Mouse (Mus musculus) stomach, embryonic 15.5 days (tissue): ENCODE results near the gene Tgfb1i1. TPM values are rescaled to one million over a fixed set of nuclear protein-coding genes. Genes with fewer than 3 reads are reported as not detected.

Source experiments
- ATAC-seq: fragments of 200-750 bp; cut with Nextera tagmentation; 2 replicates; pipeline ENCODE4 v1.8.0; 2017; ENCODE audit warnings: low read depth, moderate number of reproducible peaks, moderate TSS enrichment; ENCODE audit not compliant: insufficient read depth, low FRiP score
- H3K27ac ChIP-seq: fragments of 300-500 bp; sonication (generic); 2 replicates; pipeline ENCODE4 v1.5.1; 2015; ENCODE audit warnings: mild to moderate bottlenecking, inconsistent platforms
- H3K27me3 ChIP-seq: fragments of 300-500 bp; sonication (generic); replicated peaks from 2 replicates; pipeline ENCODE4 v1.6.1; 2015; ENCODE audit warnings: inconsistent platforms
- H3K36me3 ChIP-seq: fragments of 300-500 bp; sonication (generic); 2 replicates; pipeline ENCODE4 v1.6.1; 2015; ENCODE audit warnings: inconsistent platforms
- H3K4me1 ChIP-seq: fragments of 300-500 bp; sonication (generic); 2 replicates; pipeline ENCODE4 v1.6.1; 2015; ENCODE audit warnings: inconsistent platforms
- H3K4me2 ChIP-seq: fragments of 300-500 bp; sonication (generic); 2 replicates; pipeline ENCODE4 v1.6.1; 2015; ENCODE audit warnings: mild to moderate bottlenecking, inconsistent platforms
- H3K4me3 ChIP-seq: fragments of 300-500 bp; sonication (generic); replicated peaks from 2 replicates; pipeline ENCODE4 v1.5.1; 2015; ENCODE audit warnings: inconsistent platforms
- H3K9ac ChIP-seq: fragments of 300-500 bp; sonication (generic); 2 replicates; pipeline ENCODE4 v1.6.1; 2015; ENCODE audit warnings: inconsistent platforms
- H3K9me3 ChIP-seq: fragments of 300-500 bp; sonication (generic); 2 replicates; pipeline ENCODE4 v1.6.1; 2016; ENCODE audit warnings: inconsistent platforms
- WGBS: fragments of 180-500 bp; shearing (Covaris S2); methylation state at CpG from one replicate; pipeline ENCODE4 v1.1.7; 2015; 5-methylcytosine and 5-hydroxymethylcytosine counted together
- polyA plus RNA-seq: library from polyadenylated mRNA; unstranded; fragments of >200 nt; fragmentation: Nextera tagmentation; extraction: Ambion mirVana; gene quantifications from 2 replicates; pipeline ENCODE4 v1.2.1, GENCODE M21; 2015

Tgfb1i1 gene
- polyA plus RNA-seq, 1 experiment from 2014 or later = 184 TPM

DNA sequence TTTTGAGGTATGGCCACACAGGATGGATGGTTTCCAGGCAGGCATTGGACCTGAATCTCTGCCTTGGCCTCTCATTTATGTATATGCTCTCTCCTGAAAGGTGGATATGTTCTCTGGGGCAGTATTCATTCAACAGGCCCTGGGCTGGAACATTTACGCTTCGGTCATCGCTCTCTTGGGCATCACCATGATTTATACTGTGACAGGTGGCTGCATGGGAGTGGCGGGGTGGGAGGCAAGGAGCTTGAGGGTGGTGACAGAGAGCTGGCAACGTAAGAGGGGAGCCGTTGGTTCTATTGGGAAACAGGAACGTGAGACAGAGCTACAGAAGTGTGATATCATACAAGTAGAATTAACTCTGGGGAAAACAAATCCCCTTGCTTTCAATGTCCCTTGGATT is 21.2 kb downstream of the Tgfb1i1 start:
- WGBS = 83% methylated on average over 7 of the region's 7 CpGs
- Histone ChIP-seq H3K27me3 (no peaks in the 10 kb centered on the region), H3K9me3 (no peaks in the 10 kb centered on the region), H3K4me3 (no peak overlapping the region), H3K36me3 (no peaks in the 10 kb centered on the region; the same call in 1 of the 2 replicates), H3K4me2 (no peak overlapping the region), H3K4me1 (peaks cover 9% of the 10 kb centered on the region; the same call in 1 of the 2 replicates), H3K27ac (no peak overlapping the region), H3K9ac (no peak overlapping the region)
- no peak for ATAC-seq

DNA sequence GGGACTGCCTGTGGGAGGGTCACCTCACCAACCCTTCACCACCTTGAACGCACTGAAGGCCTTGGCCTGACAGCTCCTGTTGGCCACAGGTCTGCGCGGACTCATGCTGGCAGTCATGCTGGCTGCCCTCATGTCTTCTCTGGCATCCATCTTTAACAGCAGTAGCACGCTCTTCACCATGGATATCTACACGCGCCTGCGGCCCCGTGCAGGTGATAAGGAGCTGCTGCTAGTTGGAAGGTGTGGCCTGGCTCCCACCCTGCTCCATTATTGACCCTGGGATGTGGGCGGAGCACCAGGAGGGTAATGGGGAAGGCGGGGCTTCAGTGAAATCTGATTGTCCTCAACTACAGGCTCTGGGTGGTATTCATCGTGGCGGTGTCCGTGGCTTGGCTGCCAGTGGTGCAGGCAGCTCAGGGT is 23.8 kb downstream of the Tgfb1i1 start:
- no peaks in the 10 kb centered on the region for H3K27me3 ChIP-seq
- 41% methylated on average over 13 of the region's 13 CpGs for WGBS

DNA sequence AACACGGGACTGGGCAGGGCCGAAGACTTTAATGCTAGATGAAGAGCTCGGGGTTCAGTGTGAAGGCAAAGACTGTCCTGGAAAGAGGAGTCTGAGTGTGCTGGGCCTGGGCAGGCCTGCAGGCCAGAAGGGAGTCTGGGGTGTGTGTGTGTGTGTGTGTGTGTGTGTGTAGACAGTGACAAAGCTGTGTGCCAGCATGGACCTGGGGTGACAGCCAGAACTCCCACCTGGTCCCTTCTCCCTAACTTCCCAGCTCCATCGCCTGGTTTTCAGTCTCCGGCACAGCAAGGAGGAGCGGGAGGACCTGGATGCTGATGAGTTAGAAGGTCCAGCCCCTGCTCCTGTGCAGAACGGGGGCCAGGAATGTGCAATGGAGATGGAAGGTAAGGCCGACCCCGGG is 24.9 kb downstream of the Tgfb1i1 start:
- no peaks in the 10 kb centered on the region for H3K9me3 ChIP-seq
- no peaks in the 10 kb centered on the region for H3K27me3 ChIP-seq
- no peak overlapping the region for H3K4me3 ChIP-seq
- H3K36me3 ChIP-seq = peaks cover 29% of the 10 kb centered on the region
- no peak overlapping the region for H3K27ac ChIP-seq
- WGBS = 93% methylated on average over 9 of the region's 9 CpGs
- no peak overlapping the region for H3K9ac ChIP-seq
- no peak for ATAC-seq
- no peak overlapping the region for H3K4me2 ChIP-seq
- H3K4me1 ChIP-seq = peaks cover 9% of the 10 kb centered on the region; the same call in 1 of the 2 replicates

More for the DNA sequence above, 23.8 kb downstream of the Tgfb1i1 start:
- ATAC-seq = peak; percentile 93
- H3K27ac ChIP-seq = no peak overlapping the region
- H3K4me2 ChIP-seq = no peak overlapping the region
- no peak overlapping the region for H3K9ac ChIP-seq
- peaks cover 9% of the 10 kb centered on the region; the same call in 1 of the 2 replicates for H3K4me1 ChIP-seq
- H3K4me3 ChIP-seq = no peak overlapping the region
- peaks cover 18% of the 10 kb centered on the region for H3K36me3 ChIP-seq
- no peaks in the 10 kb centered on the region for H3K9me3 ChIP-seq

DNA sequence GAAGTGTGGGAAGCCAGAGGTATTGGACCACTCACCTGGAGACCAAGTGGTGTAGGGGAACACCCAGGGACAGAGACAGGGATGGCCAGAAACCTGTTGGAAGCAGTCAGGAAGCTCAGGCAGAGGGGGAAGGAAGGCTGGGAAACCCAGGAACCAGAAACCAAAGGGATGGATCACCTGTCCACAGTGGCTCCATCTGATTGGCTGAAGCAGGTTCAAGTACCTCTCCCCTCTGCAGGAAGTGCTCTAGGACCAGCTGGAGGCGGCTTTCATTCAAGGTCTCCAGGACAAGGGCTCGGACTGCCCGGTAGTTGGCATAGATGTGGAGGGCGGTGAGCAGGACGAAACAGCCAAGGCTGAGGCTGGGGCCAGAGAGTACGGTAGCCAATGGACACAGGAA is 29.4 kb downstream of the Tgfb1i1 start:
- Histone ChIP-seq H3K4me1 (no peaks in the 10 kb centered on the region), H3K4me3 (no peak overlapping the region), H3K27me3 (no peaks in the 10 kb centered on the region), H3K9ac (no peak overlapping the region), H3K4me2 (no peak overlapping the region), H3K36me3 (peaks cover 42% of the 10 kb centered on the region), H3K27ac (no peak overlapping the region), H3K9me3 (no peaks in the 10 kb centered on the region)
- ATAC-seq = no peak
- WGBS = 97% methylated on average over 6 of the region's 6 CpGs

DNA sequence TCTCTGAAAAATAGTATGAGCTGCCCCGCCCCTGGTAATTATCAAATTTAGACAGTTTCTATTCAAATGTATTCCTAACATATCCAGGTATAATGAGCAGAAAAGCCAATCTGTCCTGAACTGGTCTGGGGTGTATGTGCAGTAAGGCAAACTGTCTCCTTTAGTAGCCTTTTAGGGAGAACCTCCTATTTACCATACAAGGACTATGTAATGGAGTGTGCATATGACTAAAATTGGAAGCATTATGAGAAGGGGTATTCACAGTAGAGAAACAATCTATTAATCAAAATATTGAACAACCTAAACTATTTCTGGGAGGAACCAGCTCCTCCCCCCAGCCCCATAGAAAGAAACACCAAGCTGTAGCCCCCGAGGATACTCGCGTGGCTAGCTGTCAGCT is 33.1 kb downstream of the Tgfb1i1 start:
- WGBS = 86% methylated on average over 4 of the region's 4 CpGs
- no peak for ATAC-seq
- no peak overlapping the region for H3K4me3 ChIP-seq

DNA sequence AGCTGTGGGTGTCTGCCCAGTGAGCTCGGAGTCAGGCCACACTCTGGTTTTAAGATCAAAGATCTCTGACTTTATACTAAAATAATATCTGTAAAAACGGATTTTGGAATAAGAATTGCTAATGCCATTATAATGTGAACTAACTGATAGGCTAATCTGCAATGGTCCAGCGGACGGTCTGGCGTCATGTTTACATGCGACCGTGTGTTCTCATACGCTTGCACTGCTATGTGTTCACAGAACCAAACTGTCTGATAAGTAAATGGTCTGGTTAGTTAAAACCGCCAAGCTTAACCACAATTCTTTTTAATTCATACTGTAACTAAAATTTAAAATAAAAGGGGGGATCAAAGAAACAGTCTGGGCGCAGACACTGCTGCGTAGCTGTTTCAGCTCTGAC is 35.2 kb downstream of the Tgfb1i1 start:
- Histone ChIP-seq H3K4me1 (no peaks in the 10 kb centered on the region), H3K27ac (no peak overlapping the region), H3K9ac (no peak overlapping the region), H3K4me2 (no peak overlapping the region), H3K27me3 (no peaks in the 10 kb centered on the region), H3K36me3 (peaks cover 15% of the 10 kb centered on the region; the same call in 1 of the 2 replicates), H3K9me3 (no peaks in the 10 kb centered on the region), H3K4me3 (no peak overlapping the region)
- ATAC-seq = no peak
- WGBS = 85% methylated on average over 11 of the region's 11 CpGs

More for the DNA sequence above, 33.1 kb downstream of the Tgfb1i1 start:
- no peaks in the 10 kb centered on the region for H3K4me1 ChIP-seq
- H3K36me3 ChIP-seq = peaks cover 34% of the 10 kb centered on the region
- no peak overlapping the region for H3K4me2 ChIP-seq
- peak overlapping the region; percentile 40; the same call in 1 of the 2 replicates for H3K27ac ChIP-seq
- no peaks in the 10 kb centered on the region for H3K9me3 ChIP-seq
- no peaks in the 10 kb centered on the region for H3K27me3 ChIP-seq
- H3K9ac ChIP-seq = no peak overlapping the region

DNA sequence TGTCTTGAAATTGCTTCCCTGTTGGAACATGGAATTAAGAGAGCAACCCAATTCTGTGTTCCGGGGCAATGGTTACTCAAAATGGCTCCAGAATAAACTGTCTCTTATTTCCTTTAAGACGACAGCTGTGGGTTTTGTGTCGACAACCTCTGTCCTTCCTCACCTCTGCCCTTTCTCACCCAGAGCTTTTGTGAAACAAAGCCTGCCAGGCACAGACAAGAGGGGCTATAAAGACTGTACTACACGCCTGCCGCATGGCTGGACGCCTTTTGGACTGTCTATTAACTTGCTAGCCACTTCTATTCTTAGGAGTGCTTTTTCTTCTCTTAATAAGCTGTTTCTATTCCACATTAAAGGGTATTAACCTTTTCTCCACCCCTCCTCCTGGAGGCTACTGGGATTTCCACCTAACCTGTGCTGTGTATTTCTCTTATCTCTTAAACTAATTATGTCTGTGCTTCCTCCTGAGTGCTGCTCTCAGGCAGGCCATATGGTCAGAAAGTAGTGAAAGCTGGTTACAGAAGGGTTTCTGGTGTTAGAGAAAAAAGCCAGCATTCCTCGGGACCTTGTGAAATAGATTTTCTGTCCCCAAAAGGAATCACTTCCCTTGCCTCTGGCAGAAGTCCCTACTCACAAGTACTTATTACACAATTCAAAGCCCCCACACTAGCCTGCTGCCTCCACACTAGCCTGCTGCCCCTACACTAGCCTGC is 36.1 kb downstream of the Tgfb1i1 start:
- H3K9ac ChIP-seq = no peak overlapping the region
- no peaks in the 10 kb centered on the region for H3K4me1 ChIP-seq
- H3K4me3 ChIP-seq = no peak overlapping the region
- H3K27me3 ChIP-seq = no peaks in the 10 kb centered on the region
- 34% methylated on average over 7 of the region's 7 CpGs for WGBS
- H3K4me2 ChIP-seq = no peak overlapping the region
- H3K36me3 ChIP-seq = peaks cover 23% of the 10 kb centered on the region
- no peak for ATAC-seq
- peak overlapping the region; percentile 35; the same call in 1 of the 2 replicates for H3K27ac ChIP-seq
- no peaks in the 10 kb centered on the region for H3K9me3 ChIP-seq

DNA sequence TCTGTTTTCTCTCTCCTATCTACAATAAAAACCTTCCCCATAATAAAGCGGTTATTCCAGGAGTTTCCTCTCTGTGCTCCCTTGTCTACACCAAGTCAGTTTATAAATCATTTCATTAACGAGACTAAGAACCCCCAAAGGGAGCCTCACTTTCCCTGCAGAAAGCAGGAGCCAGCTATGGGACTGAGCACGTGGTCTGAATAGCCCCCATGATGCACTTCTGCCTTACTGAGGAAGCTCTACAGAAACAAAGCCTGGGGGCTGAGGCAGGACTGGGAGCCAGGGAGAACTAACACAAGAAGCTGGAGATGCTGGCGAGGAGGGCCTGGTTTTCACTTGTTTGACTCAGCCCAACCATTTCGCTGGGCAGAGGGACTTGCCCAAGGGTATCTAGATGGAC is 37.4 kb downstream of the Tgfb1i1 start:
- no peaks in the 10 kb centered on the region for H3K9me3 ChIP-seq
- WGBS = 57% methylated on average over 5 of the region's 5 CpGs

DNA sequence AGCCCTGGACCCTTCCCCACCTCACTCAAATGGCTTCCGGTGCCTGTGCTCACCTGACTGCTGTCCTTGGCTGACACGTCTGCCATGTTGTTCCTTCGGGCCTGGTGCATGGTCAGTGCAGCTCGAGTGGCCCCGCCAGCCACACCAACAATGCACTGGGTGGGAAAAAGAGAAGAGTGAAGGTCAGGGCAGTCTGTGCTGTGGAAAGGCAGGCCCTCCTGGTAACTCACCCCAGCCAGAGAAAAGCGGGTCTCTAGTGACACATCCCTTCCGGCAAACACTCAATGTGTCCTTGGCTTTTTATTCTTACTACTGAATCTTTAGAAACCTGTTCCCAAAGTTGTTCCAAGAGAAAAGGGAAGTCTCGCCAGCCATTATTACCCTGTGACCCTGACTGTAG is 38.4 kb downstream of the Tgfb1i1 start:
- H3K4me2 ChIP-seq = no peak overlapping the region
- peaks cover 7% of the 10 kb centered on the region; the same call in 1 of the 2 replicates for H3K4me1 ChIP-seq
- no peaks in the 10 kb centered on the region for H3K27me3 ChIP-seq
- peaks cover 20% of the 10 kb centered on the region for H3K36me3 ChIP-seq
- H3K9me3 ChIP-seq = no peaks in the 10 kb centered on the region
- H3K27ac ChIP-seq = no peak overlapping the region
- H3K9ac ChIP-seq = no peak overlapping the region
- H3K4me3 ChIP-seq = no peak overlapping the region
- ATAC-seq = no peak
- 89% methylated on average over 8 of the region's 8 CpGs for WGBS

More for the DNA sequence above, 37.4 kb downstream of the Tgfb1i1 start:
- H3K27me3 ChIP-seq = no peaks in the 10 kb centered on the region
- peaks cover 7% of the 10 kb centered on the region; the same call in 1 of the 2 replicates for H3K4me1 ChIP-seq
- no peak for ATAC-seq
- H3K4me2 ChIP-seq = no peak overlapping the region
- no peak overlapping the region for H3K9ac ChIP-seq
- peaks cover 27% of the 10 kb centered on the region for H3K36me3 ChIP-seq
- no peak overlapping the region for H3K27ac ChIP-seq
- H3K4me3 ChIP-seq = no peak overlapping the region

DNA sequence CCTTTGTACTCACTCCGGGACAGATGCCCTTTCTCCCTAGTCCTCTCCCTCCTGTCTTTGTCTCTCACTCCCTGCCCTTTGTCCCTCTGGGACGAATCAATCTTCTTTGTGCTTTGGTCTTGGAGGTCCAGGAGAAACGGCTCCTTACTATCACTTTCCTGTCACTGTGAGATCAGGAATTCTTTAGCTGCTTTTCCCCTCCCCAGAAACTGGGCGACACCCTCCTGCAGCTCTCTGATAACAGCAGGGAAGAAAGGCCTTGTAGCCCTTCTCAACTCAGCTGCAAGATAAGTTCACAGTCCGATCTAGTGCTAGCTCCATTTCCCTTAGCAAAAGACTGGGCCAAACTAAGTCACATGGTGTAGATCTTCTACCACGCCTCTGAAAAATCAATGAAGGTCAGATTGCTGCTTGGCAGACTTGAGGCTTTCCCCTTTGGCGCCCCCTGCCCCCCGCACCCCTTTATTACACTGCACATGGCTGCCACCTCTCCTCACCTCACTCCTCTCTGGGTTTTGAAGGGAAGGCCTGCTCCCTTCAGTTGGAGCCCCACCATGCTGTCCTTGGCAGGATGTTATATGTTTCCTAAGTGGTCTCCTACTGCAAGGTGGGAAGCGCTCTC is 42.4 kb downstream of the Tgfb1i1 start:
- 0 out of 2 replicates have a peak overlapping the region, but pooled peaks have one; percentile 8 for H3K4me2 ChIP-seq

DNA sequence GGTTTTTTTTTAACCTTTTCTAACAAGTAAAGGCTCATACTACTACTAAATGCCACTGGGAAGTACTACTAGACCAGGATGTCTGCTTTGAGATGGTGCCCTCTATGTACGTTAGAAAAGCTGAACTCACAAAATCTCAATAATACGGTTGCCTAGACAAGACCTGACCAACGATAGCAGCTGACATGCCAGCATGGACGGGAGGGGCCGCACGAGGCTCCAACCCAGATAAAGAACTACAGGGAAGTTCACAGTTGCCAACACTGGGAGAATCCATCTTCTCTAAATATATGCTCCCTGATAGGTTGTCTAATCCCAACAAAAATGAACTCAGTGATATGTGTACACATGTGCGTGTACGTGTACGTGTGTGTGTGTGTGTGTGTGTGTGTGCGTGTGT is 48.2 kb downstream of the Tgfb1i1 start:
- ATAC-seq = no peak
- H3K4me1 ChIP-seq = peaks cover 15% of the 10 kb centered on the region
- no peaks in the 10 kb centered on the region for H3K9me3 ChIP-seq
- 0 out of 2 replicates have a peak, but pooled peaks cover 6% of the 10 kb centered on the region for H3K36me3 ChIP-seq
- H3K4me3 ChIP-seq = no peak overlapping the region
- H3K4me2 ChIP-seq = no peak overlapping the region
- no peaks in the 10 kb centered on the region for H3K27me3 ChIP-seq
- H3K27ac ChIP-seq = no peak overlapping the region
- 86% methylated on average over 10 of the region's 10 CpGs for WGBS
- H3K9ac ChIP-seq = no peak overlapping the region

More for the DNA sequence above, 42.4 kb downstream of the Tgfb1i1 start:
- Histone ChIP-seq H3K9me3 (no peaks in the 10 kb centered on the region), H3K9ac (no peak overlapping the region), H3K27ac (peak overlapping the region; percentile 69), H3K4me3 (no peak overlapping the region), H3K36me3 (peaks cover 18% of the 10 kb centered on the region; the same call in 1 of the 2 replicates), H3K4me1 (peaks cover 7% of the 10 kb centered on the region; the same call in 1 of the 2 replicates), H3K27me3 (no peaks in the 10 kb centered on the region)
- ATAC-seq = peak; percentile 95
- WGBS = 22% methylated on average over 9 of the region's 9 CpGs

DNA sequence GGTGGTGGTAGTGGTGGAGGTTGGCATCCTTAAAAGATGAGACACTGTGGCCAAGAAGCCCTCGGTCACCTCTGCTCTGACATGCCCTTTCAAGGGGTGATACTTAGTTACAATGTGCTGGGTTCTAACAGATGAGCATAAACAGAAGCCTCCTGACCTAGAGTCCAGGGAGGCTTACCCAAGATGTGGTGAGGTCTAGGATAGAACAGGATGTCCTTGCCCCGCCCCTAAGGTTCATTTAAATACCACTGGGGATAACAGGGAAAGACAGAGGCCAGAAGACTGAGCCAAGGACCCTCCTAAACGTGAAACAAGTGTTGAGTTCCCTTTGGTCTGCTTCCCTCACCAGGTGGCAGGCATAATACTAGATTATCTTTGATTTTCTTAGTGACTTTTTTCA is 49.9 kb downstream of the Tgfb1i1 start:
- Histone ChIP-seq H3K4me3 (no peak overlapping the region), H3K27ac (no peak overlapping the region), H3K4me2 (peak overlapping the region; percentile 77; the same call in 1 of the 2 replicates), H3K36me3 (0 out of 2 replicates have a peak, but pooled peaks cover under 1% of the 10 kb centered on the region), H3K9me3 (no peaks in the 10 kb centered on the region), H3K4me1 (peaks cover 15% of the 10 kb centered on the region), H3K27me3 (no peaks in the 10 kb centered on the region), H3K9ac (no peak overlapping the region)
- 68% methylated on average over 3 of the region's 3 CpGs for WGBS
- no peak for ATAC-seq
